8 mouse cellular contexts compared by ENCODE assay signal in the genomic region with DNA sequence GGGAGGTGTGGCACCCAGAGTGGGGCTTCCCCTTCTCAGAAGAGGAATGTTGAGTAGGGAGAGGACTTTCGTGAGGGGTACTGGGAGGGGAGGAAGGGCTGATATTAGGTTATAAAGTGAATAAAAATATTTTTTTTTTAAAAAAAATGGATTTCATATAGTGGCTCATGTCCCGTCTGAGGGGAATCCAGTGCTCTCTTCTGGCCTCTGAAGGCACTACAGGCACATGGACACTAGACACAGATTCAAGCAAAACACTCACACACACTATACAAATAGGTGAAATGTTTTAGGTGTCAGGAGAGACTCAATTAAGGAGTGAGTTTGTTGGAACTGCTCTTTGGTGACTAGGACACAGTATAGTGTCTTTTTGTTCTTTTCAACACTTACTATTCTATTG. TPM values are rescaled to one million over a fixed set of nuclear protein-coding genes. Genes with fewer than 3 reads are reported as not detected.
DNase-seq lines count a peak whose midpoint lies in the region; ATAC-seq lines count a peak whose summit lies in the region.

No protein-coding gene starts in this region.

- 0 out of 2 replicates have a peak, but pooled peaks cover 2% of the 10 kb centered on the region for H3K9me3 ChIP-seq in heart, embryonic 15.5 days (replicated peaks)
- H3K9me3 ChIP-seq in hindbrain, embryonic 15.5 days = no peaks in the 10 kb centered on the region
- no peaks in the 10 kb centered on the region for H3K9me3 ChIP-seq in midbrain, embryonic 12.5 days

- no peak for ATAC-seq in heart, embryonic 15.5 days (replicated peaks; ENCODE audit: insufficient number of reproducible peaks, insufficient read depth, low FRiP score, low read depth)
- ATAC-seq in hindbrain, embryonic 15.5 days (ENCODE audit: low FRiP score, low read depth) = no peak
- no peak for ATAC-seq in midbrain, embryonic 12.5 days (ENCODE audit: low FRiP score, low read depth)

- no peak overlapping the region for H3K9ac ChIP-seq in heart, embryonic 15.5 days
- H3K9ac ChIP-seq in hindbrain, embryonic 15.5 days = peak overlapping the region; percentile 68; the same call in 1 of the 2 replicates
- peak overlapping the region; percentile 50 for H3K9ac ChIP-seq in midbrain, embryonic 12.5 days (replicated peaks)

- peaks cover 26% of the 10 kb centered on the region for H3K4me1 ChIP-seq in heart, embryonic 15.5 days (replicated peaks)
- peaks cover 35% of the 10 kb centered on the region for H3K4me1 ChIP-seq in hindbrain, embryonic 15.5 days (replicated peaks)
- peaks cover 27% of the 10 kb centered on the region for H3K4me1 ChIP-seq in midbrain, embryonic 12.5 days

- no peak overlapping the region for H3K27ac ChIP-seq in heart, embryonic 15.5 days
- no peak overlapping the region for H3K27ac ChIP-seq in hindbrain, embryonic 15.5 days (replicated peaks)
- no peak overlapping the region for H3K27ac ChIP-seq in midbrain, embryonic 12.5 days (replicated peaks)

- no peaks in the 10 kb centered on the region for H3K27me3 ChIP-seq in heart, embryonic 15.5 days
- H3K27me3 ChIP-seq in hindbrain, embryonic 15.5 days = no peaks in the 10 kb centered on the region
- H3K27me3 ChIP-seq in midbrain, embryonic 12.5 days = peaks cover 5% of the 10 kb centered on the region; the same call in 1 of the 2 replicates

- peaks cover 26% of the 10 kb centered on the region for H3K36me3 ChIP-seq in heart, embryonic 15.5 days
- peaks cover 28% of the 10 kb centered on the region for H3K36me3 ChIP-seq in hindbrain, embryonic 15.5 days
- H3K36me3 ChIP-seq in midbrain, embryonic 12.5 days = peaks cover 30% of the 10 kb centered on the region

- peak overlapping the region; percentile 85 for H3K4me2 ChIP-seq in heart, embryonic 15.5 days
- H3K4me2 ChIP-seq in hindbrain, embryonic 15.5 days = peak overlapping the region; percentile 76
- H3K4me2 ChIP-seq in midbrain, embryonic 12.5 days (replicated peaks) = peak overlapping the region; percentile 67

- intact Hi-C loops in heart, postnatal 14 days (cut with DNase I) = no loop called here

- H3K4me3 ChIP-seq in heart, embryonic 15.5 days = peak overlapping the region; percentile 74
- H3K4me3 ChIP-seq in hindbrain, embryonic 15.5 days = peak overlapping the region; percentile 61
- H3K4me3 ChIP-seq in midbrain, embryonic 12.5 days = peak overlapping the region; percentile 82

- DNase-seq in heart, postnatal 14 days = no peak
- DNase-seq in NIH3T3 (ENCODE audit: low read depth) = peak; percentile 55
- no peak for DNase-seq in right cerebral cortex, postnatal 14 days
- DNase-seq in layer of hippocampus, postnatal 10 days (ENCODE audit: low spot score in 2 of 2) = no peak
- no peak for DNase-seq in adrenal gland, postnatal 25 days

- WGBS in heart, embryonic 15.5 days = 31% methylated on average over 2 of the region's 2 CpGs
- 47% methylated on average over 2 of the region's 2 CpGs for WGBS in hindbrain, embryonic 15.5 days
- 51% methylated on average over 2 of the region's 2 CpGs for WGBS in midbrain, embryonic 12.5 days

RNA-seq across cellular contexts. Expression of a gene that starts 1.8 kb away (rescaled TPM):
- 21.7 and 23.6 TPM in 2 replicates for polyA plus RNA-seq in heart, embryonic 15.5 days (2015; fragmentation: Nextera tagmentation; extraction: Ambion mirVana)
- total RNA-seq in heart, postnatal 14 days (2021) = 1 to 10 TPM; 7.5 to 9.6 TPM
- polyA plus RNA-seq in hindbrain, embryonic 15.5 days (2015; fragmentation: Nextera tagmentation; extraction: Ambion mirVana) = 59.2 and 62.3 TPM in 2 replicates
- polyA plus RNA-seq in midbrain, embryonic 12.5 days (2016; fragmentation: Nextera tagmentation; extraction: Ambion mirVana) = 55.2 TPM in 2 replicates
- 10 to 100 TPM; 50.7 to 55.1 TPM for total RNA-seq in layer of hippocampus, postnatal 10 days (2021)
- 25.3 and 28.8 TPM in 2 replicates for total RNA-seq in adrenal gland, postnatal 25 days (2021)

RNA-seq across cellular contexts. Expression of a gene that starts 14.7 kb away (rescaled TPM):
- polyA plus RNA-seq in heart, embryonic 15.5 days (2015; fragmentation: Nextera tagmentation; extraction: Ambion mirVana) = 0.43 and 0.94 TPM in 2 replicates
- under 1 TPM; 0.48 to 0.61 TPM for total RNA-seq in heart, postnatal 14 days (2021)
- polyA plus RNA-seq in hindbrain, embryonic 15.5 days (2015; fragmentation: Nextera tagmentation; extraction: Ambion mirVana) = 0.54 and 0.79 TPM in 2 replicates
- polyA plus RNA-seq in midbrain, embryonic 12.5 days (2016; fragmentation: Nextera tagmentation; extraction: Ambion mirVana) = 0.27 and 0.45 TPM in 2 replicates
- under 1 TPM; 0.11 to 0.78 TPM for total RNA-seq in layer of hippocampus, postnatal 10 days (2021)
- 0.33 and 0.49 TPM in 2 replicates for total RNA-seq in adrenal gland, postnatal 25 days (2021)

RNA-seq across cellular contexts. Expression of a gene that starts 25.4 kb away (rescaled TPM):
- 33.5 and 49.5 TPM in 2 replicates for polyA plus RNA-seq in heart, embryonic 15.5 days (2015; fragmentation: Nextera tagmentation; extraction: Ambion mirVana)
- 10 to 100 TPM; 68.3 to 76.0 TPM for total RNA-seq in heart, postnatal 14 days (2021)
- polyA plus RNA-seq in hindbrain, embryonic 15.5 days (2015; fragmentation: Nextera tagmentation; extraction: Ambion mirVana) = 30.4 and 36.2 TPM in 2 replicates
- polyA plus RNA-seq in midbrain, embryonic 12.5 days (2016; fragmentation: Nextera tagmentation; extraction: Ambion mirVana) = 27.6 and 29.9 TPM in 2 replicates
- 10 to 100 TPM; 41.7 to 53.5 TPM for total RNA-seq in layer of hippocampus, postnatal 10 days (2021)
- total RNA-seq in adrenal gland, postnatal 25 days (2021) = 93.6 and 108 TPM in 2 replicates

RNA-seq across cellular contexts. Expression of a gene that starts 29.2 kb away (rescaled TPM):
- polyA plus RNA-seq in heart, embryonic 15.5 days (2015; fragmentation: Nextera tagmentation; extraction: Ambion mirVana) = 14.1 and 15.0 TPM in 2 replicates
- 10 to 100 TPM; 10.7 to 12.6 TPM for total RNA-seq in heart, postnatal 14 days (2021)
- 16.6 and 17.3 TPM in 2 replicates for polyA plus RNA-seq in hindbrain, embryonic 15.5 days (2015; fragmentation: Nextera tagmentation; extraction: Ambion mirVana)
- polyA plus RNA-seq in midbrain, embryonic 12.5 days (2016; fragmentation: Nextera tagmentation; extraction: Ambion mirVana) = 14.6 and 16.7 TPM in 2 replicates
- 1 to 10 TPM; 8.3 to 9.6 TPM for total RNA-seq in layer of hippocampus, postnatal 10 days (2021)
- total RNA-seq in adrenal gland, postnatal 25 days (2021) = 11.2 and 15.2 TPM in 2 replicates

RNA-seq across cellular contexts. Expression of a gene that starts 33.3 kb away (rescaled TPM):
- 0.10 and 0.77 TPM in 2 replicates for polyA plus RNA-seq in heart, embryonic 15.5 days (2015; fragmentation: Nextera tagmentation; extraction: Ambion mirVana)
- total RNA-seq in heart, postnatal 14 days (2021) = under 1 TPM; 0.14 to 0.20 TPM
- 0.56 and 0.61 TPM in 2 replicates for polyA plus RNA-seq in hindbrain, embryonic 15.5 days (2015; fragmentation: Nextera tagmentation; extraction: Ambion mirVana)
- polyA plus RNA-seq in midbrain, embryonic 12.5 days (2016; fragmentation: Nextera tagmentation; extraction: Ambion mirVana) = 0.45 and 0.80 TPM in 2 replicates
- total RNA-seq in layer of hippocampus, postnatal 10 days (2021) = under 1 TPM in 1 of 2 experiments, not detected in 1; 0.21 TPM
- 0.52 and 1.5 TPM in 2 replicates for total RNA-seq in adrenal gland, postnatal 25 days (2021)
